Comparison of ENCODE assay signal across 9 mouse cellular contexts in genomic region chr2:60418075-60418474, GRCm38 (mm10). TPM values are rescaled to one million over a fixed set of nuclear protein-coding genes. Genes with fewer than 3 reads are reported as not detected.
A peak's percentile ranks its signal among the peaks of the same experiment; 100 is the strongest.
DNase-seq lines count a peak whose midpoint lies in the region; ATAC-seq and TF ChIP-seq lines count a peak whose summit lies in the region.
"Had no signal": no experiment of that assay in that cellular context is flagged by ENCODE, and none has a peak within 500 bp of the region (broad histone marks: within the 10 kb centered on the region; RNA-seq: fewer than 3 reads in every experiment).

No protein-coding gene starts in this region.

- no peak overlapping the region for H3K27ac ChIP-seq in forebrain, postnatal 0 days (ENCODE audit: low read depth, low read length)
- H3K27ac ChIP-seq in hindbrain, embryonic 10.5 days: no peak overlapping the region
- no peak overlapping the region for H3K27ac ChIP-seq in lung, postnatal 0 days (ENCODE audit: low read length)
- H3K27ac ChIP-seq: neural tube, embryonic 13.5 days had no signal

- no peaks in the 10 kb centered on the region for H3K4me1 ChIP-seq in forebrain, postnatal 0 days (ENCODE audit: insufficient read depth)
- 0 out of 2 replicates have a peak, but pooled peaks cover 2% of the 10 kb centered on the region for H3K4me1 ChIP-seq in hindbrain, embryonic 10.5 days (replicated peaks)
- H3K4me1 ChIP-seq in lung, postnatal 0 days (ENCODE audit: insufficient read depth, low read depth, low read length): no peaks in the 10 kb centered on the region
- H3K4me1 ChIP-seq: neural tube, embryonic 13.5 days had no signal

- peak; percentile 67 for DNase-seq in MN1 (ENCODE audit: low spot score)
- DNase-seq in cerebellum, adult 11-12 months: peak; percentile 18
- DNase-seq in forebrain, postnatal 0 days: peak; percentile 80
- DNase-seq in hindbrain, embryonic 10.5 days (ENCODE audit: low spot score): peak; percentile 73
- peak; percentile 55 for DNase-seq in layer of hippocampus, adult 9-11 months
- DNase-seq in lung, postnatal 0 days (ENCODE audit: low spot score): peak; percentile 74
- peak; percentile 87 for DNase-seq in retina, embryonic 14.5 days (ENCODE audit: low spot score)
- DNase-seq in urinary bladder, adult 2 months (ENCODE audit: low spot score): peak; percentile 32

- H3K27me3 ChIP-seq in forebrain, postnatal 0 days (ENCODE audit: insufficient read depth, low read length): no peaks in the 10 kb centered on the region
- H3K27me3 ChIP-seq in hindbrain, embryonic 10.5 days (ENCODE audit: insufficient read depth, poor library complexity, severe bottlenecking): no peaks in the 10 kb centered on the region
- no peaks in the 10 kb centered on the region for H3K27me3 ChIP-seq in lung, postnatal 0 days (replicated peaks; ENCODE audit: insufficient read depth, low read length)
- H3K27me3 ChIP-seq: neural tube, embryonic 13.5 days had no signal

- no peak overlapping the region for H3K4me2 ChIP-seq in forebrain, postnatal 0 days (ENCODE audit: low read depth)
- H3K4me2 ChIP-seq in lung, postnatal 0 days (replicated peaks; ENCODE audit: low read depth, low read length): no peak overlapping the region
- H3K4me2 ChIP-seq: neural tube, embryonic 13.5 days had no signal

- 10% methylated on average over 6 of the region's 6 CpGs for WGBS in forebrain, postnatal 0 days
- WGBS in hindbrain, embryonic 10.5 days: 10% methylated on average over 6 of the region's 6 CpGs
- WGBS in lung, postnatal 0 days: 3% methylated on average over 6 of the region's 6 CpGs

- no peaks in the 10 kb centered on the region for H3K36me3 ChIP-seq in forebrain, postnatal 0 days (ENCODE audit: insufficient read depth)
- H3K36me3 ChIP-seq in hindbrain, embryonic 10.5 days: no peaks in the 10 kb centered on the region
- H3K36me3 ChIP-seq in lung, postnatal 0 days (ENCODE audit: insufficient read depth, low read length): no peaks in the 10 kb centered on the region
- H3K36me3 ChIP-seq: neural tube, embryonic 13.5 days had no signal

- TF ChIP-seq EP300 in lung, postnatal 0 days (IDR thresholded peaks at IDR 0.05): no peak

- H3K4me3 ChIP-seq in forebrain, postnatal 0 days (ENCODE audit: low read depth, low read length): no peak overlapping the region
- H3K4me3 ChIP-seq in hindbrain, embryonic 10.5 days: no peak overlapping the region
- H3K4me3 ChIP-seq in lung, postnatal 0 days (ENCODE audit: low read depth, low read length): no peak overlapping the region
- H3K4me3 ChIP-seq: neural tube, embryonic 13.5 days had no signal

- H3K9ac ChIP-seq in forebrain, postnatal 0 days: no peak overlapping the region
- H3K9ac ChIP-seq in lung, postnatal 0 days (replicated peaks; ENCODE audit: low read depth): no peak overlapping the region
- H3K9ac ChIP-seq: neural tube, embryonic 13.5 days had no signal

- H3K9me3 ChIP-seq in forebrain, postnatal 0 days (ENCODE audit: low read length): no peaks in the 10 kb centered on the region
- H3K9me3 ChIP-seq in hindbrain, embryonic 10.5 days: no peaks in the 10 kb centered on the region
- no peaks in the 10 kb centered on the region for H3K9me3 ChIP-seq in lung, postnatal 0 days (ENCODE audit: low read length)
- H3K9me3 ChIP-seq: neural tube, embryonic 13.5 days had no signal

- ATAC-seq in forebrain, postnatal 0 days: peak; percentile 73
- peak; percentile 83 for ATAC-seq in lung, postnatal 0 days

- TF ChIP-seq CTCF in forebrain, postnatal 0 days (IDR thresholded peaks at IDR 0.05; ENCODE audit: low read depth): peak; percentile 85
- TF ChIP-seq CTCF in lung, postnatal 0 days (IDR thresholded peaks at IDR 0.05): peak; percentile 90

RNA-seq across cellular contexts. Expression of gene Ly75, which starts 35.0 kb away (rescaled TPM):
- total RNA-seq in forebrain, postnatal 0 days (2014; rRNA removed): 3.9 and 4.8 TPM in 2 replicates
- polyA plus RNA-seq in forebrain, postnatal 0 days (2015; fragmentation: Nextera tagmentation; extraction: Ambion mirVana): 1.2 and 1.7 TPM in 2 replicates
- 2.7 and 4.1 TPM in 2 replicates for polyA plus RNA-seq in hindbrain, embryonic 10.5 days (2016; fragmentation: Nextera tagmentation; extraction: Ambion mirVana)
- 1.7 and 2.2 TPM in 2 replicates for polyA plus RNA-seq in lung, postnatal 0 days (2015; fragmentation: Nextera tagmentation; extraction: Ambion mirVana)
- polyA plus RNA-seq in urinary bladder, adult 2 months (2012; rRNA removed): 1.1 and 1.2 TPM in 2 replicates

Comparison
In these comparisons a context has a peak if more than half of its experiments do, and no peak if none do; other contexts are left out.
1. DNase-seq: peak in every context shown above with its lines; median percentile 87 in retina, embryonic 14.5 days; 80 in forebrain, postnatal 0 days; 74 in lung, postnatal 0 days; 73 in hindbrain, embryonic 10.5 days; 67 in MN1; 55 in layer of hippocampus, adult 9-11 months; 32 in urinary bladder, adult 2 months; 18 in cerebellum, adult 11-12 months.